Mouse (Mus musculus): ENCODE data around the gene Sycp1.

DNA sequence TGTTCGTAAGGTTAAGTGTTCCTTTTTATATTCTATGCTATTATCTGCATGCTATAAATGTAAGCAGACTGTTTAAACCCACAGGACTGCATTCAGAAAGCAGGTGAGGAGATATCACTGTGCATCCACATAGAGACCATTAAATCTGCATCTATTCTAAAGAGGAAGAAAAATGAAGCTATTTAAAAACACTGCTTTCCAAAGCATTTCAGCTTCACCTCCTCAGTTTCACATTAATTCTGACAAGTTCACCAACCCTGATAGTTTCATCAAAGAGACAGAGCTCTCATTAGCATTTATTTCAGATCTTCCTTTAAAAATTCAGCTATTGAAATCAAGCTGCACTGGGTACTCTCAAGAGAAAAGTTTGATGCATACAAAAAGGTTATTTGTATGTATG is 2.2 kb upstream of the Sycp1 start:
- TF ChIP-seq CTCF (IDR thresholded peaks at IDR 0.05; ENCODE audit: insufficient read depth, low read length) (no peak), POLR2A (IDR thresholded peaks at IDR 0.05; ENCODE audit: borderline replicate concordance, extremely low read depth, low read depth, low read length) (no peak)
